Mouse (Mus musculus): ENCODE results near the gene Slc2a3.
"Not testable (repeated sequence)": the region's sequence is repeated elsewhere in the genome, so short reads cannot be mapped to it uniquely, and the experiment has no call there.

Gene Slc2a3

GRCm38 (mm10) chr6:122810022-122810614 lies 8.7 kb upstream of the Slc2a3 start:
- no peak for DNase-seq (ENCODE audit: low read depth, low spot score)

DNA sequence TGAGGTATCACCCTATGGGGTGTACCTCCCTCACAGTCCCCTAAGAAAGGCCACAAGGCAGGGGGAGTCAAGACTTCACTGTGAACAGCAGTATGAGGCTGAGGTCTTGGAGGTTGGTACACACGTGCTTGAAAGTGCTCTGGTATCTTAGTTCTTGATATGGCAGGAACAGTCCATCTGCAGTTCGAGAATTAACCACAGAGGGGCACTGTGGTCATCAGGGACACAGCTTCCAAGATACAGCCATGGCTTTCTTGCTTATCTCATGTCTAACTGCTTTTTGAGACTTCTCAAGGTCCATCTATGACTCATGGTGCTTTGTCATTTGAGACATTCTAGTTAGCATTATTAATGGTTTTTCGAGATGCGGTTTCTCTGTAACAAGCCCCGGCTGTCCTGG lies 3.0 kb upstream of the Slc2a3 start:
- DNase-seq (ENCODE audit: low read depth, low spot score): peak; percentile 48

- DNase-seq (ENCODE audit: low read depth, low spot score): no peak
Observed at GRCm38 (mm10) chr6:122801801-122802514, 518 bp upstream of the Slc2a3 start.

DNA sequence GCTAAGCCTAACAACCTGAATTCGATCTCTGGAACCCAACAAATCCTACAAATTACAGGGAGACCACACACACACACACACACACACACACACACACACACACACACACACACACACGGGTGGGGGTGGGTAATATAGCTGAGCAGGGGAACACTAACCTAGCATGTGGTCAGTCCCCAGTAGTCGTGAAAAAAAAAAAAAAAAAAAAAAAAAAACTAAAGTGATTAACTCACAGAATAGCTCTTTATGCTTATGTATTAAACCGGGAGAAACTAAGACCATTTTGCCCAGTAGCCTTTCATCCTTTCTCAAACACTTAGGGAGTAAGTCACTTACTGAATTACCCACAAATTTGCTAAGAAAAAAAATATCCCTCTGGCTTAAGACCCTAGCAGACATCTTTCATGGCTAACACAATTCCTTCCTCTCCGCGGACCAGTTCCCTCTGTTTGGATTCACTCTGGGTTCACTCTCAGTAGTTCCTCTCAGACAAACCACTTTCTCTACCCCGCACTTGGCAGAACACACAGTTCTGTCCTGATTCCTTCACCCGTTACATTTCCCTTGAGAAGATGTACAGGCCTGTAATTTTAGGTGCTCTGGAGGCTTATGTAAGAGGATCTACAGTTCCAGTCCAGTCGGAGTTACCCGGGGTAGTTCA lies 670 bp downstream of the Slc2a3 start:
- DNase-seq (ENCODE audit: low read depth, low spot score): peak; percentile 40

DNA sequence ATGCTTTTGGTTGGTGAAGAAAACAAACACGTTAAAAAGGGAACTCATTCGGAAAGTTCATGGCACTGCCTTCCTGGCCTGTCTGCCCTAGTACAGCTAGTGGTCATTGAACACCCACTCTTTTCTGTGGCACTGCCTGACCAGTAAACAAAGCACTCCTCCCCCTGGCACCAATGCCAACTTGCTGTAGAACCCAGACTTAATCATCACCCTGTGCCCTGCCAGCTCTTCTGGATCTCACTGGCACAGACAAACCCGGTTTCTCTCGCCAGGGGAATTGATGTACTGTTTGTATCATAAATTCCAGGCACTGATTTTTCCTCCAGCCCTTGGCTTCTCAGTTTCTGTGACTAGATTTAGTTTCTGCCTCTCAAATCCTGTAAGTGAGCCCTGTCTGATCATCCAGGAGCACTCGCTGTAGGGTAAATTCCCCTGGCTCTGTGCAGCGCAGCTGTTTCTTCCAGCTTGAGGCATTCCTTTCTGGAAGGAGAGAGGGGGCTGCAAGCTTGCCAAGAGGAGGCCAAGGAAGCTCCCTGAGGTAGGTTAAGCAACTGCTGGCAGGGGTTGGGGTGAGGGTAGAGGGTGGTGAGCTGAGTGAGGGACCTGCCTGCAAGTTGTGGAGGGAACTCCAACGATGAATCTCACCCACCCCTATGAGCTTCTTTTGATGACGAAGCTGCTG lies 6.0 kb downstream of the Slc2a3 start:
- peak; percentile 49 for DNase-seq (ENCODE audit: low read depth, low spot score)

DNA sequence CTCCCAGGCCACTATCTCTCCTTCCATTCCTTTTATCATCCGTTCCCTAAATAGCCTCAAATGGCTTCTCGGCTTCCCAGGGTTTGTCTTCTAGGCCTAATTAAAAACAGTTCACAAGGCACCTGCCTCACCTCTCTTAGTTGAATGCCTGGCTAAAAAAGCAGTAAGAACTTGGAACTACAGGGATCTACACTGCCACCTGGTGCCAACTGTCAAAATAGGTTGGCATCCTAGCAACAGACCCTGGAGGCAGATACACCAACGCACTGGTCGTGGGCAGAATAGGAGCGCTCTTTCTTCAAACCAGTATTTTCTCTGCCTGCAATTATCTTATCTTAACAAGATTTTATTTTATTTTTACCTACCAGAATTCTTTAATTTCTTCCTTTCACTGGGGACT lies 15.2 kb downstream of the Slc2a3 start:
- no peak for DNase-seq (ENCODE audit: low read depth, low spot score)

GRCm38 (mm10) chr6:122784866-122785265 lies 16.6 kb downstream of the Slc2a3 start:
- DNase-seq (ENCODE audit: low read depth, low spot score): no peak

DNA sequence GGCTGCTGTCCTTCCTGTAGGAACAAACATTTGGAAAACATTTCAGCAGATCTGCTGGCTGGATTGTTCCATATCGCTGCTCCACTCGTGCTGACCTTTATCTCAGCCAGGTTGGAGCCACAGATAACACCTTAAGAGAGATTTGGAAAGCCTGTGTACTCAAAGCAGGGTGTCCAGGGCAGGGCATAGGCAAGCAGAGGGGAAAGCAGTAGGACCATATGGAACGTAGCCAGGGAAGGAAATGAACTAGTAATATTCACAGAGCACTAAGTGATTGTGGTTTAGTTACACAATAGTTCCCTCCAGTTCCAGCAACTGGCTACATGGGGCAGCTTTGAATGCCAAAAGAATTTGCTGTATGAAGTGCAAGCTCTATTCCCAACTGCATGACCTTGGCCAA lies 19.3 kb downstream of the Slc2a3 start:
- no peak for DNase-seq (ENCODE audit: low read depth, low spot score)

- no peak for DNase-seq (ENCODE audit: low read depth, low spot score)
Observed at GRCm38 (mm10) chr6:122781167-122781566, 20.3 kb downstream of the Slc2a3 start.

DNA sequence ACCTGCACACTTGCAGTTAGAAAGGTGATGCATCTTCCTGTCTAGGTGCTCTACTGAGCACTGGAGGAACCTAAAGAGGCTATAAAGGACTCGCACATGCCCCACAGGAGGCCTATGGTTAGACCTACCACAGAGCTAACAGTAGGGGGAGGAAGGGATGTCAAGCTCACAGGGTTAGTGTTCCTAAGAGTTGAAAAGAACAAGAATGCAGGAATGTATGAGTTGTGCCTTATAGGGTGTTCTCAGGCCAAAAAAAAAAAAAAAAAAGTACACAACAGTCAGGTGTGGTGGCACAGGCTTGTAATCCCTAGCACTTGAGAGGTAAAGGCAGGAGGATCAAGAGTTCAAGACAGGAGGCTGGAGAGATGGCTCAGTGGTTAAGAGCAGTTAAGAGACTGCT lies 21.5 kb downstream of the Slc2a3 start:
- DNase-seq (ENCODE audit: low read depth, low spot score): no peak

DNA sequence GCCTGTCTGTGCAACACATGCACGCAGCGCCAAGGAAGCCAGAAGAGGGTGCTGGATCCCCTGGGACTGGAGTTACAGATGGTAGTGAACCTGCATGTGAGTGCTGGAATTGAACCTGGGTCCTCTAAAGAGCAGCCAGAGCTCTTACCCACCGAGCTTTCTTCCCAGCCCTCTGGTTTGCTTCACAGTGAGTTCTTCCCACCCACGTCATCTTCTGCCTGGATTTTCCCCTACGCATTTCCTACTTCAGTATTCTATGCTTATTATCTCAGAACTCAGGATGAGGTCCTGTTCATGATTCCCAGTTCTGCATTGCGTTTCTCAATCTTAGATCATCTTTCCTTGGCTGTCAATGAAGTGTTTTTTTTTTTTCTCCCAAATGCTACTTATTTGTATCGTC lies 25.4 kb downstream of the Slc2a3 start:
- DNase-seq (ENCODE audit: low read depth, low spot score): no peak

DNA sequence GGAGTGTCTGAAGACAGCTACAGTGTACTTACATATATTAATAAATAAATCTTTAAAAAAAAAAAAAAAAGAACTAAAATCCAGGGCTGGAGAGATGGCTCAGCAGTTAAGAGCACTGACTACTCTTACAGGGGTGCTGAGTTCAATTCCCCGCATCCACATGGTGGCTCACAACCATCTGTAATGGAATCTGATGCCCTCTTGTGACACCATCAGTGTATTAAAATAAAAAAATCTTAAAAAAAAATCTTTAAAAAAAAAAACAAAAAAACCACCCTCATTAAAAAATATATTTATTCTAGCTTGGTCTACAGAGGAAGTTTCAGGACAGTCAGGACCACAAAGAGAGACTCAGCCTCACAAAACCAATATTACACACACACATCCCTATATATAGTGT lies 27.1 kb downstream of the Slc2a3 start:
- no peak for DNase-seq (ENCODE audit: low read depth, low spot score)

DNA sequence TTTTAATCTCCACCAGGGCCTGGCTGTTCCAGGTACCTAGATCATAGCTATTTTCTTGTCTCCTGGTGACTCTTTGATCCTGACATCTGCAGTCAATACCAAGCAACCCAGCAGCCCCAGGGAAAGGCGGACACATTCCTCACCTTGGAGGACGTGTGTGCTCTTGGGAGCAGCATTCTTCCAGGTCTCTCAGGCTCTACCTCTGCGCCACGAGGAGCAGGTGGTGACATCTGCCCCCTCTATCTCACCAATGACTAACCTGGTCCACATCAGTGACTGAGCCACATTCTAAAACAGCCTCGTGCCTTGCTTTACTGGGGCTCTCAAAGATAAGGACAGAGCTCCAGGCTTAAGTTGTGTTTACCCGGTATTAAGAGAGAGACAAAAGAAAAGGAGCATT lies 28.7 kb downstream of the Slc2a3 start:
- DNase-seq (ENCODE audit: low read depth, low spot score): no peak

GRCm38 (mm10) chr6:122770760-122771315 lies 30.6 kb downstream of the Slc2a3 start:
- DNase-seq (ENCODE audit: low read depth, low spot score): no peak

GRCm38 (mm10) chr6:122769771-122770759 lies 31.4 kb downstream of the Slc2a3 start:
- no peak for DNase-seq (ENCODE audit: low read depth, low spot score)

GRCm38 (mm10) chr6:122768256-122768655 lies 33.2 kb downstream of the Slc2a3 start:
- DNase-seq (ENCODE audit: low read depth, low spot score): no peak

- not testable (repeated sequence) for DNase-seq (ENCODE audit: low read depth, low spot score)
Observed at GRCm38 (mm10) chr6:122767012-122767411, 34.4 kb downstream of the Slc2a3 start.

DNA sequence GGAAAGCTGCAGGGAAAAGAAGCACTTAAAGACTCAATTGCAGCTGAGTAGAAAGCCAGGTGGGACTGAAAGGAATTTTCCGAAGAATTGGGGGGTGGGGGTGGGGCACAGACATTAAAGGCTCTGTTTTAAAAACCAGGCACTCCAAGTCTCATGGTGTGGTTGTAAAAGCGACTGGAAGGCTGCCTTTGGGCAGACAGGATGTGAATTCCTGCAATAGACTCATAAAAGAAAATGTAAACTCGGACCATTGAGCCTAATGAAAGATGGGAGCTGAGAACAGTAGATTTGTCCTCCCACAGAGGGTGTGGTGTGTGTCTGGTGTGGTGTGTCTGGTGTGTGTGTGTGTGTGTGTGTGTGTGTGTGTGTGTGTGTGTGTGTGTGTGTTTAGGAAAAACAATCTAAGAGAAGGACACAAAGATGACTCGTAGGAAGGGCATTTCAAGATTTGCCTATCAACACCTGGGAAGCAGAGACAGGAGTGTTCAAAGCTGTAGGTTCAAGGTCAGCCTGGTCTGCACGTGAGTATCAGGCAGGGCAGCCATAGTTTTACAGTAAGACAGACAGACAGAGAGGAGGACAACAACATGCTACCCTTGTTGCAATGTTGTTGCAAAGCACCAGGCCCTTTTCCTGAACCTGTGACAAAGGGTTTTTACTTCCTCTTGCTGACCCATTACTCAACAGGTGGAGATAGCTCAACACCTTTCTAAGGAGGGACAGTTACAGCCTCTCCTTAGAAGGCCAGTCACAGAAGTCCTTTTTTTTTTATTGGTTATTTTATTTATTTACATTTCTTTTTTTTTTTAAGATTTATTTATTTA lies 35.1 kb downstream of the Slc2a3 start:
- DNase-seq (ENCODE audit: low read depth, low spot score): no peak

GRCm38 (mm10) chr6:122765298-122765956 lies 36.0 kb downstream of the Slc2a3 start:
- no peak for DNase-seq (ENCODE audit: low read depth, low spot score)
